Mouse (Mus musculus) urinary bladder, adult 18-20 months (tissue): ENCODE results near the gene Prdx6.
A peak's percentile ranks its signal among the peaks of the same experiment; 100 is the strongest.
"Not testable (repeated sequence)": the region's sequence is repeated elsewhere in the genome, so short reads cannot be mapped to it uniquely, and the experiment has no call there.

Source experiments
- DNase-seq, 2 experiments: peaks; one replicate each; pipeline ENCODE4 v3.0.0; 2022; ENCODE audit warnings: low spot score in 2 of 2, mixed read lengths in 2 of 2

Prdx6 gene

DNA sequence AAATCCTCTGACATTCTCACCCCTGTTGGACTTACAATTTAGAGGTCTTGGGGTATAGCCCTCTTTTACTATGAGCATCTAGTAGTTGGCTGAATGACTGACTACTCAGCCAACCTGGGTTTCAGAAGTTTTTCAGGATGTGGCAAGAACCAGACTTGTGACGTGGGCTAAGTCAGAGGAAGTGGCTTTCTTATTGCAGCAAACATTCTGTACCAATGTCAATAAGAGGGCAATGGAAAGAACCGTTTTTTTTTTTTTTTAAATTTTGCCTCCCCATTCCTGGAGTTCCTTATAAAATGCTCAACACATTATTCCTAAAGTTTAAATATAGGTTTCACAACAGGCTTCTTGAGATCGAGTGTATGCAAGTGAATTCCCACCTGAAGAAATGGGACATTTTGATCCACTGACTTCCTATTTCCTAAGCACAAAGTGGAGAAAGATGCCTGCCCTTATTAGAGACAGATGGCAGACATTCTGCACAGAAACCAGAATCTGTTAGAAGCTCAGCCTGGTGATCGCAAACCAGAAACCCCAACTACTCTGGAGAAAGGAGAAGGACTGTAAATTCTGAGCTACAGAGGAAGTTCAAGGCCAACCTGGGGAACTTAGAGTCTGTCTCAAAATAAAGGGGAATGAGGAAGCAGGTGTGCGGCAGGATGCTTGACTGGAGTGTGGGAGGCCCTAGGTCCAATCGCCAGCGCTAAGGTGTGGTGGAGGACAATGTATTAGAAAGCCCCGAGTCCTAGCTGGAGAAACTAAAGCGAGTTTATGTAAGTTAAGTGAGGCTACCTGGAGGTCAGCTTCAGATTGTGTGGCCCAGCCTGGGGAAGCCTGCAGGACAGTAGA is 622 bp upstream of the Prdx6 start:
- no peak for DNase-seq

DNA sequence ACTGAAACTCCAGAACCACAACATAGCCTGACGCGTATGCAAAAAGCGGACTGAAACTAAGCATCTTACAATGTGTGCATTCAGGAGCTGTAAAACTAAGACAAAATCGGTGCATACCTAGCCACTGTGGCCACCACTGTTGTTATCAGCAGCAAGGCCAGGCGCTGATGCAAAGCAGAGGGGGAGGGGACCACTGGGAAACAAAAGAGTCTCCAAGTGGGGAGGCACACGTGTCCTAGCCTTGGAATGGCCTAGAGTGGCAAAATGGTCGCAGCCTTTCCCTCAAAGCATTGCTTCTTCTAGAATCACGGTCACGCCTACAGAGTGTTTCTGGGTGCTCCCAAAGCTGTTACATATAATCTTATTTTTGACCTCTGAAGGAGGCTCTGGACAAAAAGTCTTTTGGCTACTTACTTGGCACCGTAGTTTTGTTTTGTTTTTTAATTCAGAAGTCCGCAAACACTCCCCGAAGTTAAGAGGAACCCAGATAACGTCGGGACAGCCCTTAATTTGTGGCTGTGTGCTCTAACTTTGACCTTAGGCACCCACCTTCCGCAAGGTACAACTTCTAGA is 902 bp downstream of the Prdx6 start:
- DNase-seq, result no peak

DNA sequence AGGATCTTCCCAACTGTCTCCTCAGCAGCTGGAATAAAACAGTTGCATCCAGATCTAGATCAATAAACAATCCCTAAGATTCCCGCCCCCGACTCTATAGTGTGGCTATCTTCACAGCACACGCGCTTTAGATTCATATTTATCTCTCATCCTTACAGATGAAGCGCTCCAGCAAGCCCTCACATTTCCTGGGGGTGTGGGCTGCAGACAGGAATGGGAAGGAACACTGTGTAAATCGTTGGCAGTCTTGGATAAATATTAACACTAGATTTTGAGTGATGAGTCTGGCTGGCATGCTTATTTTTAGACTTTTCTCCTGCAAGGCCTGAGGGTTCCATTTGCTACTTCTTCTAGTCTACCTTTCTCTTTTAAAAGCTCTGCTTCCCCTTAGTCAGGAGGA is 1.6 kb downstream of the Prdx6 start:
- DNase-seq, result no peak

DNA sequence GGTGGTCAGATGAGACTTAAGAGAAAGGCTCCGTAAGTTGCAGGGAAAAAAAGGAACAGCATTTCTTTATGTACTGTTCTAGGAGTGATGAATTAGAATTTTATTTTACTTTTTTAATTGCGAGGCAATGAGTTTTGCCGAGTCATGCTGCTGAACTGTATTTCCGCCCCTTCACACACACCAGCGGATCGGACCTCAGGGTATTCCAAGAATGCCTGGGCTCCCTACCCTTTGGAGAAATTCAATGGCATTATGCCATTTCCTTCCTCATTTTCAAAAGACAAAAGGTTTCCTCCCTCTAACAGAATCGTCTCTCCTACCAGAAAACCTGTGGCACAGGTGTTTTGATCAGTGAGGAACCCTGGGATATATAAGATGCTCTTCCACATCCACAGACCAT is 2.3 kb downstream of the Prdx6 start:
- no peak for DNase-seq

DNA sequence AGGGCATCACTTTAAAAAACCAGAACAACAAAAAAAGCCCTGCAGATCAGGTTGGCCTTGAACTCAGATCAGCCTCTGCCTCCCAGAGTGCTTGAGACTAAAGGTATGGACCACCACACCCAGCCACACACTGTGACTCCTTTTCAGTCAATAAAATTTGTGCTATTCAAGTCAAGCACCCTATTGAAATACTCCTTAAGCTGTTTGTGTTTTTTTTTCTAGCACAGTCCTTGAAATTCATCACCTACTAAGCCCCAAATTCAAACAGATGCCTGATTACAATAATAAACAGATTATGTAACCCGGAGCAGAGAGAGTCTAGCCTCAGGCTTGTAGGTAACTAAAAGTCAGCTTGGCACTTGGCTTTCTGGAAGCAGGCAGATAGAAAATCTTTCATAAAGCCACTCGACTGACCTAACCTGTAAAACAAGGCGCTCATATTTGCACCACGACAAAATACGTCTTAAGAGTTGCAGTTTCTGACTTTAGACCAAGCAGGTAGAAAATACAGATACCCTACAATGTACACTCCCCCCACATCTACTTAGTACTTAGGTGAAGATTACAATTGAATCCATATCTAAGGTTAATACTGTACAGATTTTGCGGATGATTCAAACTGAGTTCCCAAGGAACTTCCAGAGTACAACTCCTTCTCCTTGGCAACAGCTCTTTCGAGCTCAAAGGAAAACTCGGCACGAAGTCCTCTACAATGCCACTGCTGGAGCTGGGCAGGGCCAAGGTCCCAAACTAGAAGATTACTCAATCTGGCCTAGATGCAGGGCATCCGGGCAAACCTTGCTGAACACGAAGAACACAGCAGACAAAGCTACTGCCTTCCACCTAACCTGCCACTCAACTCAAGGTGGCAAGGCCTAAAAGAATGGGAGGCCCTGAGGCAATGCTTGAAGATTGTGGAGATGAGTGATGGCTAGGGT is 3.1 kb downstream of the Prdx6 start:
- DNase-seq, result no peak

DNA sequence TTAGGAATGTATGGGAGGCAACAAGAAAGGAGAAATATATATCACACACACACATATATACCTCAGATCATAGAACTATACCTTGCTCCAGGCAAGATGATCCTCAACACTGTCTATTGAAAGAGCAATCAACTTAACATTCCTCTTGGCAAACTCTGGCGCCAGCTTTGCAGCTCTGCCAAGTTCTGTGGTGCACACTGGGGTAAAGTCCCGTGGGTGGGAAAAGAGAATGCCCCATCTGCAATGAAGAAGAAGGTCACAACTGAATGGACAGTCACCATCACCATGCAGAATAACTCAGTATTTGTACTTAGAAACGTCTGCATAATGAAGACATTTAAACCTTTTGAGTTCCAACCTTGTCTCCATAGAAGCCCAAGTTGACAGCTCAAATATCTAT is 3.8 kb downstream of the Prdx6 start:
- no peak for DNase-seq

DNA sequence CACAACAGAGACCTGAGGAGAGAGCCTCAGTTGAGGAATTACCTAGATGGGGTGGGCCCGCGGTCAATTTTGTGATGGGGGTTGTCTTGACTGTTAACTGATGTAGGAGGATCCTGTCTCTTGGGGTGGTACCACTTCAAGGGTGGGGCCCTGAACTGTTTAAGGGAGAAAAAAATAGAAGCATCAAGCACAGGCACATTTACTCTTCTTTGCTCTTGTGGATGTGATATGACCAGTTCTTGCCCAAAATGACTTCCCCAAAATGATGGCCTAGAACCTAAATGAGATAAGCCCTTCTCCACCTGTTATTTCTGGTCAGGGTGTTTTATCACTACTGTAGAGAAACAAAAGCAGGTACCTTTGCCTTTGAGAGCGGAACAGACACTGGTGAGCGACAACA is 13.3 kb downstream of the Prdx6 start:
- no peak for DNase-seq

DNA sequence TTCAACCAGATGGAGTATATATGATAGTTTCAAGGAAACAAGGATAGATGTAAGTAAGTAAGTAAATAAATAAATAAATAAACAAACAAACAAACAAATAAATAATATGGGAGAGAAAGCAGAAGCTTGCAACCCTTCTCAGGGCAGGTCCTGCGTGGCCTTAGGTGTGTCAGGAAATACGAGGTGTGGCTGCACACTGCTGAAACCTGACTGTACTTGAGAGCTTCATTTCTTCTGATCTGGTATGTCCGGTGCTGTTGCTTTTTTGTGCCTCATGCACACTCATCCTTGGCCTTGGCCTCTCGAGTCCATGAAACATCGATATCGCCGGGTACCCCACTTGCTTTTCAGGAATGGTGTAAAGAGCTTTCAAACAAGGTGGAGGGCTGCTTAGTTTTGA is 13.7 kb downstream of the Prdx6 start:
- DNase-seq, result no peak

DNA sequence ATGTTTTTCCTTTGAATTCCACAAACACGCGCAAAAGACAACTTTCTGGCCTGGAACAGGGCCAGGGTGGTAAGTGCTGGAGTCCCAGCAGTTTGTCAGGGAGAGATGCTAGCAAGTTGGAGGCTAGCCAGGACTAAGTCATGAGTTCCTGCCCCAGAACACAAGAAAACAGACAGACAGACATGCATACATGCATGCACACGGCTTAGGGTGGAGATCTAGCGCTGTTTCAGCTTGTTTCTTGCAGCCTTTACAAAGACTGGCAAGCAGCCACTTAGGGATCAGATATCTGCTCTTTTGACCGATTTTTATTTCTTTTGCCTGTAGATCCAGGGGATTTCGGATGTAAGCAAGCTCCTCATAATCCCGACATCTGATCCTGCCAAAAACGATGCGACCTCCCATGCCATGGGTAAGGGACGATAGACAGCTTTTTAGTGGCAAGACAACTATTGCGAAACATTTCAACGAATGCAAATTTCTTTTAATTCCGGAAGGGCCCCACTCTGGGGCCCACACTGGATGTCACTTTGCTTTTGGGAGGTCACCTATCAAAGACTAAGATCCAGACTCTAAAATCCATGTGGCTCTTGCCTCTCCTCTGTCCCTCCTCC is 17.7 kb downstream of the Prdx6 start:
- DNase-seq, result no peak

DNA sequence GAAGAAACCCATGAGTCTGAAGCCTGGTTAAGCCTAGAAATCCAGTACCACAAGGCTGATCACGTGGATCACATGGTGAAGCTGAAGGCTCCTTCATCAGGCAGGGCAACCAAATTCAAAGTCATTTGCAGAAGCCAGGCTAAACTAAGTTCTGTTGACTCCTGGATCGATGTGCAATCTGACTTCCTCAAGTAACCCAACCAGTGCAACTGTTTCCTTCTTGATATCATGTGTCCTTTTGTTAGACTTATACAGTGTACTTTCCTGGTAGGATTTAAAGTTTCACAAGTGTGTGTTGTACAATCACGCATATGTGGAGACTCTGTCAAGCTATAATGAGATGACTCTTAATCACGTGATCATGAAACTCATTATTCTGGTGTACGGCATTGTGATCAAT is 18.8 kb downstream of the Prdx6 start:
- DNase-seq, result no peak

DNA sequence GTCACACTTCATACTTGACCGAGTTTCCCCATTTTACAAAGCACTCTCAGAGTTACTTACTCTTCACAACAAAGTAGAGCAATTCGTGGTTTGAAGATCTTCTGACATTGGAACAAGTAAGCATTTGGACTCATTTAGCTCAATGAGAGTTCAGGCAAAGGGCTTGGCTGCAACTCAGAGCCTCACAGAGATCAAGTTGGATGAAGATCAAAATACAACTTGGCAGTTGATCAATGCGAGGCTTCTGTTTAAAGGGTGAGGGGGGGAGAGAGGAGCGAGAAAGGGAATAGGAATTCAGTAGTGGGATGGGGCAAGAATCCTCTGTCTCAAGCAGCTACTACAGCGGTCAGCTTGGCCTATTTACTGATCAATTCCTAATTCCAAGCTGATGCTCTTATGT is 26.2 kb downstream of the Prdx6 start:
- no peak for DNase-seq

DNA sequence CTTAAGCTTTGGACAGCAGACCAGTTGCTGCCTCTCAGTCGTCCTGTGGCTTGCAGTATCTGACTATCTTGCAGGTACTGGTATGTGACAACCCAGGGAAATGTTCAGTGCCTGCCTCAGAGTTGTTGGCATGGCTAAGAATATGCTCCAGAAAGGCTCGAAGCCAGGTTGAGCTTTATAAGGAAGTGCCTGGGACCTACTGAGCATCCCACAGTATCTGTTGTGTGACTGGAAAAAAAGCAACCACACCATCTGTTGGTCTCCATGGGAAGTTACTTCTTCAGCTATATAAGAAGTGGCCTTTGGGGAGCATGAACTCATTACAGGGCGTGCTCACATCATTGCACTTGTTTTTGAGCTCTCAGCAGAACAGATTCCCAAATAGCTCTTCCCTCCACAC is 31.2 kb downstream of the Prdx6 start:
- no peak for DNase-seq

DNA sequence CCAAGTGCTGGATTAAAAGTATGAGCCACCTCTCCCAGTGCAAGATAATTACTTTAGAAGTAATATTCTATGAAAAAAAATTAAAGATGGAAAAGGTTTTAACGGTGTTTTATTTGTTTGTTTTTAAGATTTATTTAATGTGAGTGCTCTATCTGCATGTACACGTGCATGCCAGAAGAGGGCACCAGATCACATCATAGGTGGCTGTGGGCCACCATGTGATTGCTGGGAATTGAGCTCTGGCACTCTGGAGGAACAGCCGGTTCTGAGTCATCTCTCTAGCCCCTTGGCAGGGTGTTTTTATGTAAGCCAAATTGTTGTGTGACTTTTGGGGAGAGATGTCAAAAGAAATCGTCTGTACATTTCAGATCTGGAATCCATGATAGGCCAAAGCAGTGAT is 36.6 kb downstream of the Prdx6 start:
- no peak for DNase-seq

DNA sequence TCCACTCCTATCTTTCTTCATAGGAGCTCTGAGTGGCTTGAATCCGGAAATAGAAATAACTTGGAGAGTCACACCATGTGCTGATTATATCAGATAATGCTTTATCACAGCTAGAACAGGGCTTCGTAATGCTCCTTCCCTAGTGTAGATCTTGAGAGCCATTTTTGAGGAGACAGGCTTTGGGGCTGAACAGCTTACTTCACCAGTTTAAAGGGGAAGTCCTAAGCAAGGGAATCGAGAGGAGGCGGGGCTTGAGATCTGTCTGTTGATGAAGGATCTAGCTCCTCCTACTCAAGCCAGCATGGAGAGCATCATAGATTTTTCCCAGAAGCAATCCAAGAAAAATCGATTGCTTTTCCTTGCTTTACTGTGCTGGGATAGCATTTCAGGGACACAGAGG is 51.2 kb downstream of the Prdx6 start:
- no peak for DNase-seq

DNA sequence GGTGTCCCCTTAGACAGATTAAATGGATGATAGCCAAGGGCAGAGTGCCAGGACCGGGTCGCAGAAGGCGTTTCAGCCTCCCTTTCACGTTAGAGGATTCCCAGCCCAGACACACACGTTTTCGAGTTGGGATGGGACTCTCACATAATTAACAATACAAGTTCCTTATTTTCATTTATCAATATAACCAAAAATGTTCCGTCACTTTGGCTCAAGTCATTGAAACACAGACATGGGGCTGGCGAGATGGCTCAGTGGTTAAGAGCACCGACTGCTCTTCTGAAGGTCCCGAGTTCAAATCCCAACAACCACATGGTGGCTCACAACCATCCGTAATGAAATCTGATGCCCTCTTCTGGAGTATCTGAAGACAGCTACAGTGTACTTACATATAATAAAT is 54.7 kb downstream of the Prdx6 start:
- not testable (repeated sequence) for DNase-seq

DNA sequence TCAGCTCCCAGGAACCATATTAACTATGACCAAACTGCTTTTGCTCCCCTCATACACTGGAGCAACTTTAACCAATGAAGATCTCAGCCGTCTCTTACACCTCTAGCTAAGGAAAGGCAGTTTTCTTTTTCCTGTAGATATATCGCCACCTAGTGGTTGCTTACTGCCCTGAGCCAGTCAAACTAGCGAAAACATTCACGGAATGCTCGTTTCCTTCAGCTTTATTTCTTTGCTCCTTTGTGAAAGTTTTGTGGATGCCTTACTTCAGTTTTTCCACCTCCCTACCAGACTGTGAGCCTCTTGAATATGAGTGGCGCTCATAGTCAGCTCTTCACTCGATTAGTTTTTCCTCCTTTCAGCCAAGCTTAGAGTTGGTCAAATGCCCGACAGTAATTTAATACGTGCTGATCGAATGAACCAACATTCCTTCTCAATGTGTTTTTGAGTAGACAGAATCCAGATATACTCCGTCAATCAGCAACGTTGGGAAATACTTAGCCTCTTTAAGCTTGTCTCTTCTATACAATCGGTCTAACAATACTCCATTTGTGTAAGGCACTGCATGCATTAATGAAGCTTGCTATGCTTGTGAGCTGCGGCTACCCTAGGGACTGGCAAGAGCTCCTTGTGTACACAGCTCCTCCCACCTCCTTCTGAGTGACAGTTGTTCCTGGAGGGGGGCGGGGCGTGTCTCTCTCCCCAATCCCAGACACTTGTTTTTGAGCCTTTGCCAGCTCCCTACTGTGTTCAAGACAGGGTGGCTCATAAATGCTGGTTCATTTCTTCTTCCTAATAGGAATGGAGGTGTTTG is 55.3 kb downstream of the Prdx6 start:
- DNase-seq, result peak; percentile 56

DNA sequence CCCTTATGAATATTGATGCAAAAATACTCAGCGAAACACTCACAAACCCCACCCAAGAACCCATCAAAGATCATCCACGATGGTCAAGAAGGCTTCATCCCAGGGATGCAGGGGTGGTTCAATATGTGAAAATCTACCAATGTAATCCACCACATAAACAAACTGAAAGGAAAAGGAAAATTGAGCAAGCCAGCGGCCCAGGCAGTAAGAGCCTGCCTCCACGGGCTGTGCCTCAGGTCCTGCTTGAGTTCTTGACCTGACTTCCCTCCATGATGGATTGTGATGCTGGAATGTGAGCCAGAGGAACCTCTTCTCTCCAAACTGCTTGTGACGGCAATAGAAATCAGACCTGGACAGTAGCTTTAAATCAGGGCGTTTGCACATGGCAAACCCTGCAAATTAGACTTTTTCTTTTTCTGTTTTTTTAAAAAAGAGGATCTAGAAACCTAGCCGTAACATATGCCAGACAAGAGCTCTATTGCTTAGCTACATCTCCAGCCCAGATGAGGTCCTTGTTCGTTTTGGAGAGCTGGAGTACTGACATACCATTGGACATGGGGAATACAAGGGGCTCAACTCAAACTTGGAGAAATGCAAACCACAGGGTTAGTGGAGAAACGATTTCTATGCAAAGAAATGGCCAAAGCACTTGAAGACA is 60.6 kb downstream of the Prdx6 start:
- DNase-seq, result no peak
